Mouse (Mus musculus): ENCODE measurements around the gene Rftn2.

The Rftn2 gene

DNA sequence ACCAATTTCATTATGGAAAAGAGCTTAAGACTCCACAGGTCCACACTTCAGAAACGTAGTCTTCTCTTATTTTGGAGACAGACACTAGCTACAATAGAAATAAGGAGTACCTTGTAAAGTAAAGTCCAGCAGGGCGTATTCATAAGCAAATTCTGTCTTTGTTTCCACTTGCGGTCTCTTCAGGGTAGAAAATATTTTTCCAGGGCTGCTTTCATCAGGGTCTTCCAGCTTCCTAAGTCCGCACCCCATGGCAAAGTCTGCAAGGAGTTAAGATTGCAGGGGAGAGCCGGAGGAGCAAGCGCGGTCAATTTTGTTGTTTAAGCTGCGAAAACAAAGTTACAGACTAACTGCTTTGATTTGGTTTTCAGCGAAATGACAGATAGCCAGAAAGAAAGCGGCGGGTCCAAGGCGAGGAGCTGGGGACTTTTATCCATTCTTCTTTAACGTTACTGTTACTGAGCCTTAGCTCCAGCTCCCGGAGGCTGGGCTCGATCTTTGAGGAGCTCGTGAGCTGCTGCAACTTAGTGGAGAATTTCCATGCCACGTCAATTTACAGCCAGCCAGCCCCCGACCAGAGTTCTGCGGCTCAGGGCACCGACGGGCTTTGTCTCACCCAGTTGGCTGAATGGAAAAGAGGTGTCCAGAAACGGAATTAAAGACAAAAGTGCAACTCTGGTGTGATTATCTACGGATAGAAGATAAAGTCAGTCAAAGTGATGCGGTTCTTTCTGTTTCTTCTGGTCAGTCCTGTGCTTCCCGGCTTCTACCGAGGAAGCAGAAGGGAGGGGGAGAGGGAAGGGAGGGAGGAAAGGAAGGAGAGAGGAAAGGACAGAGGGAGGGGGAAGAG is at the start of gene Rftn2:
Rftn2 (minus strand) TSS at position 772 of the 847 bp plus-strand sequence.
- peak; percentile 37 for DNase-seq

GRCm38 (mm10) chr1:55265447-55265846 is 38.9 kb upstream of the Rftn2 start:
- DNase-seq, result no peak

- DNase-seq, result no peak
These were observed 37.8 kb upstream of the Rftn2 start for GRCm38 (mm10) chr1:55264385-55264784.

DNA sequence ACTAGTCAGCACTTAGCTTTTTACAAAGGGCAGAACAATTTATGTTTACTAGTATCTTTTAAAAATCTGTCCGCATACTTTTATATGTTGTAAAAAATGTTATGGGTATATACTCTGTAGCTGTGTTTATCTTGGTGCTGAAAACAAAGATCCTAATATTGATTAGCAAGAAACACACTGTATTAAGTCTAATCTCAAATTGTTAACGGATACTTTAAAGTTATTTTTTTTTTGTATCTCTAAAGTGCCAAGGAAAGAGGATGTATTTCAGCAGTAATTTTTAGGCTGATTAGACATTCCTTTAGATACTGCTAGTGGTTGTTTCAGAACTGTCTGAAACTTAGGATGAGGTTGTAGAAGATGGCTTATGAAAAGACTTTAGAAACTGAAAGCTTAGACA is 19.8 kb upstream of the Rftn2 start:
- DNase-seq, result no peak

GRCm38 (mm10) chr1:55239237-55239636 is 12.7 kb upstream of the Rftn2 start:
- peak; percentile 45 for DNase-seq

DNA sequence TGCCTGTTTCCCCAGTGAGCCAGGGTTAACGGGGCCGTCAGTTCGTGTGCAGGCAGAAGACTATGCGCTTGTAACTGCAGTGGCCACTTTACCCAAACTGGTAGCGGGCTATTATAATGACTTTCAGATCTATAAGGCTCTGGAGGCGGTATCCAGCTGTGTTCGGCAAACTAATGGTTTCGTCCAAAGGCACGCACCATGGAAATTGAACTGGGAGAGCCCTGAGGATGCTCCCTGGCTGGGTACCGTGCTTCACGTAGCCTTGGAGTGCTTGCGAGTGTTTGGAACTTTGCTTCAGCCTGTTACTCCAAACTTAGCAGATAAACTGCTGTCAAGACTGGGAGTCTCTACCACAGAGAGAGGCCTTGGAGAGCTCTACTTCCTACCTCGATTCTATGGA is 11.9 kb upstream of the Rftn2 start:
- no peak for DNase-seq

DNA sequence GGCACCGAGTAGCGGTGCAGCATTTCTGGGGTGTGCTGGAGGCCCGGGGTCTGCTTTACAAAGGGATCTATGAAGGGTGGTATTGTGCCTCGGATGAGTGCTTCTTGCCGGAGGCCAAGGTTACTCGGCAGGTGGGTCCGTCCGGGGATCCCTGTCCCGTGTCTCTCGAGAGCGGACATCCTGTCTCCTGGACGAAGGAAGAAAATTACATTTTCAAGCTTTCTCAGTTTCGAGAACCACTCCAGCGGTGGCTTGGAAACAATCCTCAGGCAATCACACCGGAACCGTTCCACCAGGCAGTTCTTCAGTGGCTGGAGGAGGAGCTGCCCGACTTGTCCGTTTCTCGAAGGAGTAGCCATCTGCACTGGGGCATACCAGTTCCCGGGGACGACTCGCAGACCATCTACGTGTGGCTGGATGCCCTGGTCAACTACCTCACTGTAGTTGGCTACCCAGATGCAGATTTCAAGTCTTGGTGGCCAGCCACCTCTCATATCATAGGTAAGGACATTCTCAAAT is 11.1 kb upstream of the Rftn2 start:
- no peak for DNase-seq

DNA sequence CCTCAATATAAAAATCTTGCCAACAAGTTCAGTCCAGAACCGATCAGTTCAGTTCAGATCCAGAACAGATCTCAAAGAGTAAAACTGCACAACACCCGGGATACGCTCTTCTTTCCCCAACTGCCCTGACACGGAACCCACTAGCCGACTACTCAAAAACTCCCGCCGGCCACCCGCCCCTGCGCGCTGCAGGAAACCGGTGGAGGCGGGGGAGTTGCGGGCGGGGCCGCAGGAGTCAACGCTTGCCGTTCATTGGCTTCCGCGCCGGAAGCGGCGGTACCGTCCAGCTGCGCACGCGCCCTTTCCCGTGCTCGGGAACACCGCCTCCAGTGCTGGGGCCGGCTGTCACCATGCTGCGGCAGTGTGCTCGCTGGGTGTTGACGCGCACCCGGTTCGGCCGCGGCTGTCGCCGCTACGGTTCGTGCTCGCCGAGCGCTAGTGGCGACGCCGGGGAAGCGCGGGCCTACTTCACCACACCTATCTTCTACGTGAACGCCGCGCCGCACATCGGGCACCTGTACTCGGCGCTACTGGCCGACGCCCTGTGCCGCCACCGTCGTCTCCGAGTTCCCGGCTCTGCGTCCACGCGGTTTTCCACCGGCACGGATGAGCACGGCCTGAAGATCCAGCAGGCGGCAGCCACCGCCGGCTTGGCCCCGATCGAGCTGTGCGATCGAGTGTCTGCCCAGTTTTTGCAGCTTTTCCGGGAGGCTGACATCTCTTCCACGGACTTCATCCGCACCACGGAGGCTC is 10.5 kb upstream of the Rftn2 start, which contains the start of gene Mars2:
Mars2 (plus strand) TSS at position 288 of the 753 bp plus-strand sequence.
- DNase-seq, result peak; percentile 97

GRCm38 (mm10) chr1:55236487-55236886 is 9.9 kb upstream of the Rftn2 start:
- DNase-seq, result no peak

- DNase-seq, result no peak
These were observed 8.4 kb upstream of the Rftn2 start for GRCm38 (mm10) chr1:55234910-55235520.

DNA sequence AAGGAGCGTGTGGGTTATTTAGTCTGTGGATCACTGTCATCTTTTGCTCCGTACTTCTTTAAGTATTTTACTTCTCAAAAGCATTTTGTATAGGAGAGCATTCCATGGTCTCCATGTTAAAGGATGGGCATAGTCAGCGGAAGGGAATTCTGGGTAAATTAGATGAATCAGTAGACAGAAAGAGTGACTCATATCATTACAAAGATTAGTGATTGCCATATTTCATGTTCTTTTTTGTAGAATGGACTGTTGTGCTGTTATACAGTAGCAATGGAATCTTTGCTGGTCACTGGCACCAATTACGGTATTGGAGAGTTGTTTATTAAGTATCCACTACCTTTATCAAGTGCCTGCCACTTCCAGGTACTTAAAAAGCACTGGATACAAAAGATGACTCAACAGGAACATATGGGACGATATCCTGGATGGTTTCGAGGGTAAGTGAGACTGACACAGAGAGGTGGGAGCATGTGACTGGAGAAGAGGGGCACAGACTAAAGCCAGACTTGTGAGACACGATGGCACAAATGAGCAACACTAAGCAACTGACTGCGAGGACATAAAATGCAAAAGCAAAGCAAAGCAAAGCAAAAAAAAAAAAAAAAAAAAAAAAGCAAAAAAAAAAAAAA is 1.8 kb upstream of the Rftn2 start:
- DNase-seq, result no peak

DNA sequence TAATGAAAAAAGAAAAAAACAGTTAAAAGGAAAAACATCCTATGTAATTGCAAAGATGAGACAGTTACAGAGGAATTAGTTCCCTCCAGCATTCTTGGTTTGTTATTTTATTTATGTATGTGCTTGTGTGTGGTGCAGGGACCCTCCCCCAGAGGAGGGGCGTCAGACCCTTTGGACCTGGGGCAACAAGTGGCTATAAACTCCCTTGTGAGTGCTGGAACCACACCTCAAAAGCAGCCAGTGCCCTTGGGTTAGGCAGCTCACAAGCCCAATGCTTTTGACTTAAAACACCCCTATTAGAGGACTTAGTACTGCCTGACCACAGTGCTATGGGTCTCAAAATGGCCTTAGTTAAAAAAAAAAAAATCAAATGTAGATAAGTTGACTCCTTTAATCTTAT is 794 bp upstream of the Rftn2 start:
- DNase-seq, result no peak

GRCm38 (mm10) chr1:55225398-55225797 is 1.2 kb downstream of the Rftn2 start:
- DNase-seq, result no peak

DNA sequence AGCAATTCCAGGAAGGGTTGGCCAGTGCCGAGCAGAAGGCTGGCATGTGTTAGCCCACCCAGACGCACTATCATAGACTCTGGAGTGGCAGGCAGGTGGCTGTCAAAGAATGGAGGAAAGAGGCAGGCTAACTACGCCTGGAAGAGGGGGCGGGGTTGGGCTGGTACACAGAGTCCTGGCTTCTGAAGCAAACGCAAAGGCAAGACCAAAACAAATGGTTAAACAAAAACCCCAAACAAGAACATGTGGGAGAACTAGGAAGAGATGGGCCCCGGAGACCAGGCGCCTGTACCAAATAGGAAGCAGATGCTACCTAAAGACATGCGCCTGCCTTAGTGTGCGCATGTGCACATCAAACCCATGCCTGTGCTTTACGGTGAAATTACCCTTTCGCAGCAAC is 2.5 kb downstream of the Rftn2 start:
- no peak for DNase-seq

GRCm38 (mm10) chr1:55223026-55223425 is 3.6 kb downstream of the Rftn2 start:
- no peak for DNase-seq

GRCm38 (mm10) chr1:55221352-55221751 is 5.2 kb downstream of the Rftn2 start:
- peak; percentile 39 for DNase-seq

DNA sequence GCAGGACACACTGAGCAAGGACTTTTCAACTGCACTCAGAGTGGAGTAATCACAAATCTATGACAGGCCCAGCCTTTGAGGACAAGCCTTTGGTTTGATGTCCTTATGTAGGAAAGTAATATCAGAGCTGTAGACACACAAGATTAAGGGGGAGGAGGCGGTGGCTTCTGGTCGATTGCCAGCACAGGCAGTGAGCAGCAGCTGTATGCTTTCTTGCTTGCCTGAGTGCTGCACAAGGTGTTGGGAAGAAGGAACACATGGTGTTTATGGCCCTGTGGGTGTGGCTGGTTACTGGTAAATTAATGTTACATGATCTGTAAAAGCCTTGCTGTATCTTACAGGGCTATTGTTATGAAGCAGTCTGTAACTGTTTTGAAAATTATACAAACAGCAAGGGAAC is 9.4 kb downstream of the Rftn2 start:
- peak; percentile 68 for DNase-seq

- DNase-seq, result peak; percentile 46
These were observed 11.3 kb downstream of the Rftn2 start for GRCm38 (mm10) chr1:55215185-55215813.

GRCm38 (mm10) chr1:55213936-55214335 is 12.6 kb downstream of the Rftn2 start:
- no peak for DNase-seq

DNA sequence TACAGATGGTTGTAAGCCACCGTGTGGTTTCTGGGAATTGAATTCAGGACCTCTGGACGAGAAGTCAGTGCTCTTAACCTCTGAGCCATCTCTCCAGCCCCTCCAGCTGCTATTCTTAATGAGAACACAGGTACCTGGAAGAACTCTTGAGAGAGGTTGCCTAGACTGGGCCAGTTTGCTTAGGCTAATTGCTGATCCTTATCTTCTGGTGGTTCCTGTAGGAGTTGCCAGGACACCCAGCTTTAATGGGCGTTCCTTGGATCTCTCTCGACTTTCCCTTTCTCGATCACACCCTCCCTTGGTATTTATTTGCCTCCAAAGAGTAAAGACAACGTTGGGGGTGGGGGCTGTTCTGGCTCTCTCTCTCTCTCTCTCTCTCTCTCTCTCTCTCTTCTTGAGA is 13.1 kb downstream of the Rftn2 start:
- no peak for DNase-seq

- DNase-seq, result no peak
These were observed 13.8 kb downstream of the Rftn2 start for GRCm38 (mm10) chr1:55212771-55213170.

GRCm38 (mm10) chr1:55211081-55211480 is 15.5 kb downstream of the Rftn2 start:
- no peak for DNase-seq

Measured in lung, postnatal 14 days (tissue).